Mouse (Mus musculus) left cerebral cortex, adult 8-10 months (tissue): ENCODE measurements around the gene Ugt1a9. TPM values are rescaled to one million over a fixed set of nuclear protein-coding genes. Genes with fewer than 3 reads are reported as not detected.

Experiments used
- DNase-seq, 2 experiments: peaks; one replicate each; pipeline ENCODE4 v3.0.0; 2022; ENCODE audit warnings: low spot score in 2 of 2
- total RNA-seq, 4 experiments: library from RNA; stranded (reverse); gene quantifications; 2 replicates each; pipeline ENCODE4 v1.2.4; 2022

Ugt1a9 gene
- total RNA-seq, 4 experiments from 2014 or later = not detected

- DNase-seq = no peak
These were observed 164.0 kb downstream of the Ugt1a9 start for GRCm38 (mm10) chr1:88234646-88235045.

GRCm38 (mm10) chr1:88235046-88235893 is 164.7 kb downstream of the Ugt1a9 start:
- no peak for DNase-seq

GRCm38 (mm10) chr1:88235894-88236415 is 165.4 kb downstream of the Ugt1a9 start:
- DNase-seq = no peak

- DNase-seq = no peak
These were observed 166.7 kb downstream of the Ugt1a9 start for GRCm38 (mm10) chr1:88237311-88237710.

GRCm38 (mm10) chr1:88238771-88239170 is 168.2 kb downstream of the Ugt1a9 start:
- DNase-seq = no peak

- no peak for DNase-seq
These were observed 169.5 kb downstream of the Ugt1a9 start for GRCm38 (mm10) chr1:88240072-88240471.

GRCm38 (mm10) chr1:88240579-88240978 is 170.0 kb downstream of the Ugt1a9 start:
- DNase-seq = no peak

- no peak for DNase-seq
These were observed 173.3 kb downstream of the Ugt1a9 start for GRCm38 (mm10) chr1:88243861-88244260.

GRCm38 (mm10) chr1:88245881-88246280 is 175.3 kb downstream of the Ugt1a9 start:
- no peak for DNase-seq

- no peak for DNase-seq
These were observed 175.8 kb downstream of the Ugt1a9 start for GRCm38 (mm10) chr1:88246386-88246785.

- DNase-seq = no peak
These were observed 177.1 kb downstream of the Ugt1a9 start for GRCm38 (mm10) chr1:88247660-88248059.

GRCm38 (mm10) chr1:88248658-88249057 is 178.1 kb downstream of the Ugt1a9 start:
- no peak for DNase-seq

GRCm38 (mm10) chr1:88249596-88249995 is 179.0 kb downstream of the Ugt1a9 start:
- no peak for DNase-seq

- no peak for DNase-seq
These were observed 179.4 kb downstream of the Ugt1a9 start for GRCm38 (mm10) chr1:88250023-88250422.

- no peak for DNase-seq
These were observed 182.5 kb downstream of the Ugt1a9 start for GRCm38 (mm10) chr1:88253106-88253505.

- no peak for DNase-seq
These were observed 182.9 kb downstream of the Ugt1a9 start for GRCm38 (mm10) chr1:88253540-88253939.

- DNase-seq = no peak
These were observed 184.3 kb downstream of the Ugt1a9 start for GRCm38 (mm10) chr1:88254793-88255465.

- DNase-seq = no peak
These were observed 184.9 kb downstream of the Ugt1a9 start for GRCm38 (mm10) chr1:88255466-88255857.

GRCm38 (mm10) chr1:88255989-88256754 is 185.6 kb downstream of the Ugt1a9 start:
- DNase-seq = no peak

- DNase-seq = no peak
These were observed 186.5 kb downstream of the Ugt1a9 start for GRCm38 (mm10) chr1:88256886-88257663.

- DNase-seq = no peak
These were observed 187.1 kb downstream of the Ugt1a9 start for GRCm38 (mm10) chr1:88257681-88258080.
